Mouse (Mus musculus): ENCODE measurements around the gene Fmnl2.

GRCm38 (mm10) chr2:53026056-53026769, 168.6 kb downstream of the Fmnl2 start:
- TF ChIP-seq CTCF (IDR thresholded peaks at IDR 0.05; ENCODE audit: low read depth) = no peak
- no peak for TF ChIP-seq EP300 (IDR thresholded peaks at IDR 0.05; ENCODE audit: low read depth)

Measured in liver, postnatal 0 days (tissue).